Comparison of ENCODE assay signal across 9 mouse cellular contexts in genomic region chr4:106848290-106849092, GRCm38 (mm10). TPM values are rescaled to one million over a fixed set of nuclear protein-coding genes. Genes with fewer than 3 reads are reported as not detected.
DNase-seq lines count a peak whose midpoint lies in the region; ATAC-seq and TF ChIP-seq lines count a peak whose summit lies in the region.
"Had no signal": no experiment of that assay in that cellular context is flagged by ENCODE, and none has a peak within 500 bp of the region (broad histone marks: within the 10 kb centered on the region; RNA-seq: fewer than 3 reads in every experiment).

No protein-coding gene starts in this region.

- peak; percentile 47 for DNase-seq in right cerebral cortex, postnatal 4 days
- DNase-seq in right cerebral cortex, adult 18-20 months: no peak
- no peak for DNase-seq in embryonic facial prominence, embryonic 11.5 days (ENCODE audit: low spot score)
- no peak for DNase-seq in hindbrain, embryonic 14.5 days (ENCODE audit: low spot score)
- no peak for DNase-seq in lung, postnatal 0 days (ENCODE audit: low spot score)
- DNase-seq in retina, embryonic 14.5 days (ENCODE audit: low spot score): no peak
- DNase-seq in spleen, postnatal 4 days (ENCODE audit: low spot score in 2 of 2): no peak

- H3K4me2 ChIP-seq in embryonic facial prominence, embryonic 11.5 days (ENCODE audit: low read depth, low read length): peak overlapping the region; percentile 36
- no peak overlapping the region for H3K4me2 ChIP-seq in hindbrain, embryonic 14.5 days (replicated peaks)
- peak overlapping the region; percentile 52 for H3K4me2 ChIP-seq in lung, postnatal 0 days (replicated peaks; ENCODE audit: low read depth, low read length)

- H3K4me3 ChIP-seq in embryonic facial prominence, embryonic 11.5 days (ENCODE audit: low read depth, low read length): no peak overlapping the region
- H3K4me3 ChIP-seq in hindbrain, embryonic 14.5 days (replicated peaks; ENCODE audit: low read length): no peak overlapping the region
- no peak overlapping the region for H3K4me3 ChIP-seq in lung, postnatal 0 days (ENCODE audit: low read depth, low read length)

- H3K27me3 ChIP-seq in embryonic facial prominence, embryonic 11.5 days (ENCODE audit: control insufficient read depth, insufficient read depth, low read length): no peaks in the 10 kb centered on the region
- H3K27me3 ChIP-seq in hindbrain, embryonic 14.5 days (ENCODE audit: control insufficient read depth, insufficient read depth, low read length): no peaks in the 10 kb centered on the region
- H3K27me3 ChIP-seq in lung, postnatal 0 days (replicated peaks; ENCODE audit: insufficient read depth, low read length): no peaks in the 10 kb centered on the region

- no peak for ATAC-seq in embryonic facial prominence, embryonic 11.5 days (replicated peaks; ENCODE audit: insufficient number of reproducible peaks, low FRiP score, low TSS enrichment, low read depth)
- ATAC-seq in hindbrain, embryonic 14.5 days (ENCODE audit: low FRiP score): peak; percentile 29; the same call in 1 of the 2 replicates
- ATAC-seq in lung, postnatal 0 days: peak; percentile 77
- no peak for ATAC-seq in megakaryocyte-erythroid progenitor cell, adult 5-6 weeks (replicated peaks; ENCODE audit: low FRiP score, low TSS enrichment, poor library complexity, severe bottlenecking)

- no peak for TF ChIP-seq CTCF in lung, postnatal 0 days (IDR thresholded peaks at IDR 0.05)

- no peaks in the 10 kb centered on the region for H3K9me3 ChIP-seq in embryonic facial prominence, embryonic 11.5 days (replicated peaks; ENCODE audit: control insufficient read depth, low read length)
- no peaks in the 10 kb centered on the region for H3K9me3 ChIP-seq in hindbrain, embryonic 14.5 days (ENCODE audit: control insufficient read depth, low read length)
- no peaks in the 10 kb centered on the region for H3K9me3 ChIP-seq in lung, postnatal 0 days (ENCODE audit: low read length)

- no peaks in the 10 kb centered on the region for H3K36me3 ChIP-seq in embryonic facial prominence, embryonic 11.5 days (replicated peaks; ENCODE audit: control insufficient read depth, insufficient read depth, low read depth, low read length)
- H3K36me3 ChIP-seq in hindbrain, embryonic 14.5 days (replicated peaks; ENCODE audit: control insufficient read depth, insufficient read depth): no peaks in the 10 kb centered on the region
- no peaks in the 10 kb centered on the region for H3K36me3 ChIP-seq in lung, postnatal 0 days (ENCODE audit: insufficient read depth, low read length)

- H3K9ac ChIP-seq in embryonic facial prominence, embryonic 11.5 days (replicated peaks; ENCODE audit: low read length): peak overlapping the region; percentile 39
- no peak overlapping the region for H3K9ac ChIP-seq in hindbrain, embryonic 14.5 days
- H3K9ac ChIP-seq in lung, postnatal 0 days (replicated peaks; ENCODE audit: low read depth): no peak overlapping the region
- H3K9ac ChIP-seq: liver, embryonic 14.5 days had no signal

- peak overlapping the region; percentile 94 for H3K27ac ChIP-seq in embryonic facial prominence, embryonic 11.5 days (replicated peaks; ENCODE audit: low read depth, low read length)
- H3K27ac ChIP-seq in hindbrain, embryonic 14.5 days: 0 out of 2 replicates have a peak overlapping the region, but pooled peaks have one; percentile 20
- H3K27ac ChIP-seq in lung, postnatal 0 days (ENCODE audit: low read length): peak overlapping the region; percentile 95
- H3K27ac ChIP-seq: liver, embryonic 14.5 days had no signal

- H3K4me1 ChIP-seq in embryonic facial prominence, embryonic 11.5 days (ENCODE audit: control insufficient read depth, insufficient read depth, low read length): peaks cover 20% of the 10 kb centered on the region
- peaks cover 14% of the 10 kb centered on the region for H3K4me1 ChIP-seq in hindbrain, embryonic 14.5 days (replicated peaks; ENCODE audit: control insufficient read depth, insufficient read depth, low read length)
- peaks cover 12% of the 10 kb centered on the region; the same call in 1 of the 2 replicates for H3K4me1 ChIP-seq in lung, postnatal 0 days (ENCODE audit: insufficient read depth, low read depth, low read length)

- TF ChIP-seq EP300 in lung, postnatal 0 days (IDR thresholded peaks at IDR 0.05): no peak; the same call in 1 of the 2 replicates

- 43% methylated on average over 12 of the region's 12 CpGs for whole genome bisulfite sequencing in embryonic facial prominence, embryonic 11.5 days
- whole genome bisulfite sequencing in hindbrain, embryonic 14.5 days: 44% methylated on average over 12 of the region's 12 CpGs
- 23% methylated on average over 12 of the region's 12 CpGs for WGBS in lung, postnatal 0 days

RNA-seq across cellular contexts. Expression of gene Acot11, which starts 43.7 kb away (rescaled TPM):
- polyA plus RNA-seq in embryonic facial prominence, embryonic 11.5 days (2014; fragmentation: Nextera tagmentation; extraction: Ambion mirVana): 1.1 and 1.2 TPM in 2 replicates
- polyA plus RNA-seq in hindbrain, embryonic 14.5 days (2014; fragmentation: Nextera tagmentation; extraction: Ambion mirVana): 2.0 and 2.1 TPM in 2 replicates
- polyA plus RNA-seq in lung, postnatal 0 days (2015; fragmentation: Nextera tagmentation; extraction: Ambion mirVana): 0.93 and 0.96 TPM in 2 replicates
- 1.0 and 2.1 TPM in 2 replicates for total RNA-seq in megakaryocyte-erythroid progenitor cell, adult 5-6 weeks (2014; fragmentation: Nextera tagmentation)
- total RNA-seq in megakaryocyte-erythroid progenitor cell, adult 5-6 weeks (2017): 0.99 and 1.0 TPM in 2 replicates

Comparison
In these comparisons a context has a peak if more than half of its experiments do, and no peak if none do; other contexts are left out.
1. ATAC-seq: peak in hindbrain, embryonic 14.5 days (single experiment) and lung, postnatal 0 days (single experiment); none in embryonic facial prominence, embryonic 11.5 days (single experiment) and megakaryocyte-erythroid progenitor cell, adult 5-6 weeks (single experiment).
2. H3K27ac ChIP-seq: peak in every context shown above with its lines; median percentile 95 in lung, postnatal 0 days; 94 in embryonic facial prominence, embryonic 11.5 days; 20 in hindbrain, embryonic 14.5 days.